Mouse (Mus musculus) CH12.LX (cell line): ENCODE results near the gene Stx8. TPM values are rescaled to one million over a fixed set of nuclear protein-coding genes. Genes with fewer than 3 reads are reported as not detected.
A peak's percentile ranks its signal among the peaks of the same experiment; 100 is the strongest.

Experiments used
- DNase-seq: peaks from one replicate; pipeline ENCODE4 v3.0.0-alpha.2; 2013; ENCODE audit errors: extremely low read depth
- H3K27ac ChIP-seq: 2 replicates; pipeline ENCODE4 v1.5.1; 2012; ENCODE audit warnings: low read depth, mild to moderate bottlenecking, control low read depth, moderate library complexity; ENCODE audit not compliant: insufficient read depth
- H3K27me3 ChIP-seq: replicated peaks from 2 replicates; pipeline ENCODE3; 2012; ENCODE audit warnings: inconsistent platforms
- H3K36me3 ChIP-seq, 2 experiments: replicated peaks in 1 of 2; 2 replicates each; pipeline versions ENCODE3 to v1.6.1; 2012; ENCODE audit warnings: inconsistent platforms in 1 of 2, low read length in 1 of 2, mild to moderate bottlenecking in 1 of 2, mixed read lengths in 1 of 2, moderate library complexity in 1 of 2; ENCODE audit not compliant: control insufficient read depth in 1 of 2, insufficient read depth in 1 of 2
- H3K4me1 ChIP-seq, 2 experiments: 2 replicates each; pipeline ENCODE4 v1.6.1; 2012; ENCODE audit warnings: inconsistent platforms in 1 of 2, moderate library complexity in 1 of 2; ENCODE audit not compliant: insufficient read depth in 2 of 2, control insufficient read depth in 1 of 2
- H3K4me2 ChIP-seq: 2 replicates; pipeline ENCODE4 v1.6.1; 2012; ENCODE audit warnings: low read depth, mild to moderate bottlenecking, control low read depth; ENCODE audit not compliant: poor library complexity, insufficient read depth, severe bottlenecking
- H3K4me3 ChIP-seq, 3 experiments: fragments of 150-350 bp in 1 of 3; sonication (generic) in 1 of 3; replicated peaks in 1 of 3; 2 replicates each; pipeline versions ENCODE3 to v1.5.1; 2011 to 2012; ENCODE audit warnings: low read depth in 2 of 3, low read length in 2 of 3, mild to moderate bottlenecking in 2 of 3, moderate library complexity in 2 of 3, control low read depth in 1 of 3, improper control_type of control experiment in 1 of 3, inconsistent platforms in 1 of 3, mixed read lengths in 1 of 3; ENCODE audit not compliant: poor library complexity in 1 of 3
- H3K79me2 ChIP-seq: replicated peaks from 2 replicates; pipeline ENCODE4 v1.6.1; 2012; ENCODE audit warnings: mild to moderate bottlenecking, moderate library complexity; ENCODE audit not compliant: control insufficient read depth, poor library complexity, insufficient read depth, severe bottlenecking; ENCODE audit errors: extremely low read depth
- H3K9ac ChIP-seq: 2 replicates; pipeline ENCODE4 v1.6.1; 2012; ENCODE audit warnings: low read depth, mild to moderate bottlenecking, control low read depth, moderate library complexity; ENCODE audit not compliant: insufficient read depth
- H3K9me3 ChIP-seq: replicated peaks from 2 replicates; pipeline ENCODE3; 2012; ENCODE audit warnings: low read length, inconsistent platforms, mixed read lengths
- CHD1 ChIP-seq: IDR thresholded peaks from 2 replicates; pipeline ENCODE4 v1.6.1; 2012; ENCODE audit warnings: low read depth, low read length, improper control_type of control experiment, inconsistent platforms
- CHD2 ChIP-seq: IDR thresholded peaks from 2 replicates; pipeline ENCODE4 v1.6.1; 2011; ENCODE audit warnings: low read length, improper control_type of control experiment
- CTCF ChIP-seq, 2 experiments: IDR thresholded peaks in 1 of 2; conservative IDR thresholded peaks in 1 of 2; 2 replicates each; pipeline ENCODE4 v1.5.1; 2011 to 2012; ENCODE audit warnings: low read depth in 2 of 2, low read length in 2 of 2, improper control_type of control experiment in 1 of 2, inconsistent platforms in 1 of 2, mild to moderate bottlenecking in 1 of 2, moderate library complexity in 1 of 2
- E2F4 ChIP-seq: IDR thresholded peaks from 2 replicates; pipeline ENCODE4 v1.6.1; 2011; ENCODE audit warnings: low read depth, low read length, improper control_type of control experiment; ENCODE audit not compliant: insufficient replicate concordance
- EP300 ChIP-seq: IDR thresholded peaks from 2 replicates; pipeline ENCODE4 v1.6.1; 2011; ENCODE audit warnings: low read length, improper control_type of control experiment
- ETS1 ChIP-seq: conservative IDR thresholded peaks from 2 replicates; pipeline ENCODE4 v1.6.1; 2012; ENCODE audit warnings: low read depth, mild to moderate bottlenecking, inconsistent platforms, low read length, improper control_type of control experiment, moderate library complexity
- GABPA ChIP-seq: IDR thresholded peaks from 2 replicates; pipeline ENCODE4 v1.6.1; 2012; ENCODE audit warnings: low read depth, low read length, improper control_type of control experiment, inconsistent platforms; ENCODE audit not compliant: insufficient replicate concordance
- HCFC1 ChIP-seq: IDR thresholded peaks from 2 replicates; pipeline ENCODE4 v1.6.1; 2012; ENCODE audit warnings: low read depth, mild to moderate bottlenecking, inconsistent platforms, low read length, improper control_type of control experiment
- JUN ChIP-seq: IDR thresholded peaks from 2 replicates; pipeline ENCODE4 v1.6.1; 2011; ENCODE audit warnings: low read depth, mild to moderate bottlenecking, low read length, improper control_type of control experiment, moderate library complexity; ENCODE audit not compliant: insufficient read depth
- JUND ChIP-seq: conservative IDR thresholded peaks from 2 replicates; pipeline ENCODE4 v1.6.1; 2011; ENCODE audit warnings: low read depth, low read length, improper control_type of control experiment
- KAT2A ChIP-seq: IDR thresholded peaks from 2 replicates; pipeline ENCODE4 v1.6.1; 2012; ENCODE audit warnings: low read length, improper control_type of control experiment, inconsistent platforms; ENCODE audit not compliant: insufficient replicate concordance
- MAFK ChIP-seq: IDR thresholded peaks from 2 replicates; pipeline ENCODE4 v1.6.1; 2011; ENCODE audit warnings: low read length, improper control_type of control experiment; ENCODE audit not compliant: insufficient replicate concordance
- MEF2A ChIP-seq: IDR thresholded peaks from 2 replicates; pipeline ENCODE4 v1.6.1; 2014; ENCODE audit warnings: low read depth, mild to moderate bottlenecking, inconsistent platforms, low read length, improper control_type of control experiment, borderline replicate concordance
- MXI1 ChIP-seq: IDR thresholded peaks from 2 replicates; pipeline ENCODE4 v1.6.1; 2011; ENCODE audit warnings: mild to moderate bottlenecking, low read depth, low read length, improper control_type of control experiment
- MYC ChIP-seq: IDR thresholded peaks from 2 replicates; pipeline ENCODE4 v1.6.1; 2011; ENCODE audit warnings: low read depth, mild to moderate bottlenecking, improper control_type of control experiment, low read length
- NELFE ChIP-seq: IDR thresholded peaks from 2 replicates; pipeline ENCODE4 v1.6.1; 2011; ENCODE audit warnings: low read depth, low read length, improper control_type of control experiment
- NRF1 ChIP-seq: IDR thresholded peaks from 2 replicates; pipeline ENCODE4 v1.6.1; 2014; ENCODE audit warnings: low read depth, mild to moderate bottlenecking, inconsistent platforms, low read length, improper control_type of control experiment, moderate library complexity
- PAX5 ChIP-seq: IDR thresholded peaks from 2 replicates; pipeline ENCODE4 v1.6.1; 2012; ENCODE audit warnings: low read length, inconsistent platforms, mixed read lengths
- POLR2AphosphoS2 ChIP-seq: IDR thresholded peaks from 2 replicates; pipeline ENCODE4 v1.6.1; 2011; ENCODE audit warnings: low read depth, low read length, improper control_type of control experiment
- RCOR1 ChIP-seq: conservative IDR thresholded peaks from 2 replicates; pipeline ENCODE4 v1.6.1; 2012; ENCODE audit warnings: low read depth, mild to moderate bottlenecking, inconsistent platforms, low read length, improper control_type of control experiment
- SMC3 ChIP-seq: IDR thresholded peaks from 2 replicates; pipeline ENCODE4 v1.6.1; 2011; ENCODE audit warnings: low read depth, low read length, improper control_type of control experiment
- TBP ChIP-seq: conservative IDR thresholded peaks from 2 replicates; pipeline ENCODE4 v1.6.1; 2011; ENCODE audit warnings: low read depth, low read length, improper control_type of control experiment
- TCF12 ChIP-seq: IDR thresholded peaks from 2 replicates; pipeline ENCODE4 v1.6.1; 2014; ENCODE audit warnings: low read depth, mild to moderate bottlenecking, inconsistent platforms, low read length, improper control_type of control experiment
- USF2 ChIP-seq: conservative IDR thresholded peaks from 2 replicates; pipeline ENCODE4 v1.6.1; 2011; ENCODE audit warnings: low read depth, low read length, improper control_type of control experiment
- ZC3H11A ChIP-seq: IDR thresholded peaks from 2 replicates; pipeline ENCODE4 v1.6.1; 2012; ENCODE audit warnings: low read depth, mild to moderate bottlenecking, inconsistent platforms, low read length, improper control_type of control experiment
- ZKSCAN1 ChIP-seq: IDR thresholded peaks from 2 replicates; pipeline ENCODE4 v1.6.1; 2012; ENCODE audit warnings: low read depth, inconsistent platforms, low read length, improper control_type of control experiment, borderline replicate concordance
- ZMIZ1 ChIP-seq: IDR thresholded peaks from 2 replicates; pipeline ENCODE4 v1.6.1; 2012; ENCODE audit warnings: low read depth, mild to moderate bottlenecking, inconsistent platforms, low read length, improper control_type of control experiment
- ZNF384 ChIP-seq: IDR thresholded peaks from 2 replicates; pipeline ENCODE4 v1.6.1; 2012; ENCODE audit warnings: low read depth, low read length, improper control_type of control experiment, inconsistent platforms
- dilution Hi-C: fragments of 300-500 bp; cut with MboI; formaldehyde crosslinking; loops from 2 replicates; pipeline ENCODE4 v1.14.3; 2020; ENCODE audit warnings: low sequenced_read_pairs; ENCODE audit not compliant: extremely low pct_unique_long_range_greater_than_20kb, extremely low pct_ligation_motif_present
- in situ Hi-C: fragments of 300-500 bp; cut with MboI; formaldehyde crosslinking; loops from 3 replicates; pipeline ENCODE4 v1.14.3; 2019; ENCODE audit warnings: low sequenced_read_pairs, low pct_ligation_motif_present, low pct_unique_long_range_greater_than_20kb, mixed read lengths
- polyA plus RNA-seq: library from polyadenylated mRNA; unstranded; fragments of >175 nt; gene quantifications from 2 replicates; pipeline ENCODE4 v1.2.1, GENCODE M21; 2012; ENCODE audit warnings: low read depth; ENCODE audit not compliant: insufficient read length
- total RNA-seq, 2 experiments: library from RNA; depleted of rRNA; stranded (reverse); fragments of 300-350 nt in 1 of 2; fragments of >200 nt in 1 of 2; gene quantifications; 2 replicates each; pipeline ENCODE4 v1.2.3; 2012 to 2014

Gene Stx8
- total and polyA plus RNA-seq, 3 experiments: 31.8 to 57.9 (median 35.2) TPM

- H3K9ac ChIP-seq: no peak overlapping the region
- peak overlapping the region; percentile 14; the same call in 1 of the 2 replicates for H3K4me2 ChIP-seq
- H3K9me3 ChIP-seq: no peaks in the 10 kb centered on the region
- no peak for DNase-seq
- no peaks in the 10 kb centered on the region for H3K79me2 ChIP-seq
- H3K4me1 ChIP-seq: peaks cover 18 to 68% of the 10 kb centered on the region in 2 experiments
- in situ Hi-C loops: no loop called here
- dilution Hi-C loops: no loop called here
- no peak overlapping the region for H3K27ac ChIP-seq
- no peaks in the 10 kb centered on the region for H3K36me3 ChIP-seq
- H3K27me3 ChIP-seq: no peaks in the 10 kb centered on the region
- H3K4me3 ChIP-seq: no peak overlapping the region
- TF ChIP-seq MXI1 (no peak), POLR2AphosphoS2 (no peak), ZMIZ1 (no peak), E2F4 (no peak), RCOR1 (no peak), USF2 (no peak), MAFK (no peak), EP300 (no peak), GABPA (no peak), CHD1 (no peak), ZNF384 (no peak), ZC3H11A (no peak), CHD2 (no peak), PAX5 (no peak), TCF12 (no peak)
These were observed 248.7 kb downstream of the Stx8 start for GRCm38 (mm10) chr11:68214496-68215205.

- Histone ChIP-seq H3K4me2 (no peak overlapping the region), H3K9ac (no peak overlapping the region), H3K4me1 (peaks cover 18 to 61% of the 10 kb centered on the region in 2 experiments), H3K27me3 (no peaks in the 10 kb centered on the region), H3K4me3 (no peak overlapping the region), H3K79me2 (no peaks in the 10 kb centered on the region), H3K27ac (no peak overlapping the region), H3K9me3 (no peaks in the 10 kb centered on the region), H3K36me3 (no peaks in the 10 kb centered on the region)
- dilution Hi-C loops: no loop called here
- in situ Hi-C loops: no loop called here
- no peak for DNase-seq
- TF ChIP-seq CTCF (conservative IDR thresholded peaks at IDR 0.05 in 1 of 2, IDR thresholded peaks at IDR 0.05 in 1 of 2; ENCODE audit: low read depth in 2 of 2, low read length in 2 of 2) (no peak), ZKSCAN1 (no peak), MEF2A (no peak), GABPA (no peak), POLR2AphosphoS2 (no peak), TBP (no peak), KAT2A (no peak), ETS1 (no peak), JUND (no peak), MAFK (no peak), E2F4 (no peak), NRF1 (no peak), USF2 (no peak), HCFC1 (no peak), NELFE (no peak), MYC (no peak), JUN (no peak), SMC3 (no peak), ZNF384 (no peak)
These were observed 249.4 kb downstream of the Stx8 start for GRCm38 (mm10) chr11:68215206-68215912.
